Mouse (Mus musculus): ENCODE data around the gene Dpp8. TPM values are rescaled to one million over a fixed set of nuclear protein-coding genes. Genes with fewer than 3 reads are reported as not detected.
"Not testable (repeated sequence)": the region's sequence is repeated elsewhere in the genome, so short reads cannot be mapped to it uniquely, and the experiment has no call there.

Gene Dpp8
- polyA plus RNA-seq, 1 experiment, result 23.7 TPM

- no peak for TF ChIP-seq POLR2A (IDR thresholded peaks at IDR 0.05; ENCODE audit: borderline replicate concordance, control insufficient read depth, low read depth, low read length)
- TF ChIP-seq CTCF (IDR thresholded peaks at IDR 0.05; ENCODE audit: control insufficient read depth, insufficient read depth, low read length), result no peak
Measured at GRCm38 (mm10) chr9:65050981-65051380, 18.8 kb downstream of the Dpp8 start.

GRCm38 (mm10) chr9:65064251-65064650 is 32.0 kb downstream of the Dpp8 start:
- Histone ChIP-seq H3K4me1 (ENCODE audit: control insufficient read depth, insufficient read depth, low read length) (no peaks in the 10 kb centered on the region), H3K4me3 (replicated peaks; ENCODE audit: control insufficient read depth, low read depth, low read length) (no peak overlapping the region), H3K27ac (ENCODE audit: control insufficient read depth, insufficient read depth, low read depth, low read length, poor library complexity) (no peak overlapping the region)
- TF ChIP-seq CTCF (IDR thresholded peaks at IDR 0.05; ENCODE audit: control insufficient read depth, insufficient read depth, low read length), result no peak
- TF ChIP-seq POLR2A (IDR thresholded peaks at IDR 0.05; ENCODE audit: borderline replicate concordance, control insufficient read depth, low read depth, low read length), result no peak
- 94% methylated on average over 7 of the region's 7 CpGs for WGBS

More at GRCm38 (mm10) chr9:65050981-65051380, 18.8 kb downstream of the Dpp8 start:
- Histone ChIP-seq H3K27ac (ENCODE audit: control insufficient read depth, insufficient read depth, low read depth, low read length, poor library complexity) (no peak overlapping the region), H3K4me1 (ENCODE audit: control insufficient read depth, insufficient read depth, low read length) (no peaks in the 10 kb centered on the region), H3K4me3 (replicated peaks; ENCODE audit: control insufficient read depth, low read depth, low read length) (no peak overlapping the region)
- WGBS, result 96% methylated on average over 3 of the region's 3 CpGs

GRCm38 (mm10) chr9:65070587-65070986 is 38.4 kb downstream of the Dpp8 start:
- 65% methylated on average over 3 of the region's 3 CpGs for WGBS
- Histone ChIP-seq H3K4me3 (replicated peaks; ENCODE audit: control insufficient read depth, low read depth, low read length) (no peak overlapping the region), H3K4me1 (ENCODE audit: control insufficient read depth, insufficient read depth, low read length) (peaks cover 4% of the 10 kb centered on the region), H3K27ac (ENCODE audit: control insufficient read depth, insufficient read depth, low read depth, low read length, poor library complexity) (no peak overlapping the region; the same call in 1 of the 2 replicates)
- no peak for TF ChIP-seq POLR2A (IDR thresholded peaks at IDR 0.05; ENCODE audit: borderline replicate concordance, control insufficient read depth, low read depth, low read length)
- TF ChIP-seq CTCF (IDR thresholded peaks at IDR 0.05; ENCODE audit: control insufficient read depth, insufficient read depth, low read length), result no peak

- Histone ChIP-seq H3K27ac (ENCODE audit: control insufficient read depth, insufficient read depth, low read depth, low read length, poor library complexity) (no peak overlapping the region; the same call in 1 of the 2 replicates), H3K4me1 (ENCODE audit: control insufficient read depth, insufficient read depth, low read length) (peaks cover 5% of the 10 kb centered on the region), H3K4me3 (replicated peaks; ENCODE audit: control insufficient read depth, low read depth, low read length) (no peak overlapping the region)
- TF ChIP-seq POLR2A (IDR thresholded peaks at IDR 0.05; ENCODE audit: borderline replicate concordance, control insufficient read depth, low read depth, low read length), result no peak
- no peak for TF ChIP-seq CTCF (IDR thresholded peaks at IDR 0.05; ENCODE audit: control insufficient read depth, insufficient read depth, low read length)
- WGBS, result 70% methylated on average over 9 of the region's 9 CpGs
Measured at GRCm38 (mm10) chr9:65073555-65073954, 41.3 kb downstream of the Dpp8 start.

GRCm38 (mm10) chr9:65074251-65074650 is 42.0 kb downstream of the Dpp8 start:
- no peak for TF ChIP-seq POLR2A (IDR thresholded peaks at IDR 0.05; ENCODE audit: borderline replicate concordance, control insufficient read depth, low read depth, low read length)
- TF ChIP-seq CTCF (IDR thresholded peaks at IDR 0.05; ENCODE audit: control insufficient read depth, insufficient read depth, low read length), result no peak
- Histone ChIP-seq H3K4me3 (replicated peaks; ENCODE audit: control insufficient read depth, low read depth, low read length) (no peak overlapping the region), H3K27ac (ENCODE audit: control insufficient read depth, insufficient read depth, low read depth, low read length, poor library complexity) (peak overlapping the region; percentile 5; the same call in 1 of the 2 replicates), H3K4me1 (ENCODE audit: control insufficient read depth, insufficient read depth, low read length) (peaks cover 5% of the 10 kb centered on the region)
- 41% methylated on average over 15 of the region's 15 CpGs for WGBS

- peak overlapping the region; percentile 66 for H3K27ac ChIP-seq (ENCODE audit: control insufficient read depth, insufficient read depth, low read depth, low read length, poor library complexity)
- H3K4me3 ChIP-seq (replicated peaks; ENCODE audit: control insufficient read depth, low read depth, low read length), result no peak overlapping the region
- 15% methylated on average over 6 of the region's 6 CpGs for WGBS
- TF ChIP-seq POLR2A (IDR thresholded peaks at IDR 0.05; ENCODE audit: borderline replicate concordance, control insufficient read depth, low read depth, low read length) (no peak), CTCF (IDR thresholded peaks at IDR 0.05; ENCODE audit: control insufficient read depth, insufficient read depth, low read length) (no peak)
- peaks cover 5% of the 10 kb centered on the region for H3K4me1 ChIP-seq (ENCODE audit: control insufficient read depth, insufficient read depth, low read length)
Measured at GRCm38 (mm10) chr9:65074855-65075493, 42.8 kb downstream of the Dpp8 start.

GRCm38 (mm10) chr9:65077536-65077935 is 45.3 kb downstream of the Dpp8 start:
- TF ChIP-seq CTCF (IDR thresholded peaks at IDR 0.05; ENCODE audit: control insufficient read depth, insufficient read depth, low read length), result no peak
- no peak for TF ChIP-seq POLR2A (IDR thresholded peaks at IDR 0.05; ENCODE audit: borderline replicate concordance, control insufficient read depth, low read depth, low read length)
- no peak overlapping the region for H3K4me3 ChIP-seq (replicated peaks; ENCODE audit: control insufficient read depth, low read depth, low read length)
- H3K4me1 ChIP-seq (ENCODE audit: control insufficient read depth, insufficient read depth, low read length), result peaks cover 5% of the 10 kb centered on the region
- no peak overlapping the region for H3K27ac ChIP-seq (ENCODE audit: control insufficient read depth, insufficient read depth, low read depth, low read length, poor library complexity)
- WGBS, result 91% methylated on average over 5 of the region's 5 CpGs

- H3K27ac ChIP-seq (ENCODE audit: control insufficient read depth, insufficient read depth, low read depth, low read length, poor library complexity); H3K4me1 ChIP-seq (ENCODE audit: control insufficient read depth, insufficient read depth, low read length); H3K4me3 ChIP-seq (replicated peaks; ENCODE audit: control insufficient read depth, low read depth, low read length): not testable (repeated sequence)
- whole genome bisulfite sequencing, result 94% methylated on average over 2 of the region's 2 CpGs
Measured at GRCm38 (mm10) chr9:65080141-65080540, 47.9 kb downstream of the Dpp8 start.

Data from bone marrow, adult 2 months (tissue).